Mouse (Mus musculus): ENCODE data around the gene R3hcc1l.

- TF ChIP-seq CTCF (IDR thresholded peaks at IDR 0.05; ENCODE audit: borderline replicate concordance, insufficient read depth, low read depth, low read length) (no peak), POLR2A (IDR thresholded peaks at IDR 0.05; ENCODE audit: borderline replicate concordance, insufficient read depth, low read length) (no peak)
These were observed 40.8 kb upstream of the R3hcc1l start for GRCm38 (mm10) chr19:42477769-42478168.
